Mouse (Mus musculus) CH12.LX (cell line): ENCODE results near the gene Dand5.

Experiments used
- CTCF ChIP-seq, 2 experiments: IDR thresholded peaks in 1 of 2; conservative IDR thresholded peaks in 1 of 2; 2 replicates each; pipeline ENCODE4 v1.5.1; 2011 to 2012; ENCODE audit warnings: low read depth in 2 of 2, low read length in 2 of 2, improper control_type of control experiment in 1 of 2, inconsistent platforms in 1 of 2, mild to moderate bottlenecking in 1 of 2, moderate library complexity in 1 of 2
- EP300 ChIP-seq: IDR thresholded peaks from 2 replicates; pipeline ENCODE4 v1.6.1; 2011; ENCODE audit warnings: low read length, improper control_type of control experiment
- GABPA ChIP-seq: IDR thresholded peaks from 2 replicates; pipeline ENCODE4 v1.6.1; 2012; ENCODE audit warnings: low read depth, low read length, improper control_type of control experiment, inconsistent platforms; ENCODE audit not compliant: insufficient replicate concordance
- HCFC1 ChIP-seq: IDR thresholded peaks from 2 replicates; pipeline ENCODE4 v1.6.1; 2012; ENCODE audit warnings: low read depth, mild to moderate bottlenecking, inconsistent platforms, low read length, improper control_type of control experiment
- MXI1 ChIP-seq: IDR thresholded peaks from 2 replicates; pipeline ENCODE4 v1.6.1; 2011; ENCODE audit warnings: mild to moderate bottlenecking, low read depth, low read length, improper control_type of control experiment
- POLR2A ChIP-seq: IDR thresholded peaks from 2 replicates; pipeline ENCODE4 v1.6.1; 2011; ENCODE audit warnings: low read depth, mild to moderate bottlenecking, improper control_type of control experiment, low read length
- RCOR1 ChIP-seq: conservative IDR thresholded peaks from 2 replicates; pipeline ENCODE4 v1.6.1; 2012; ENCODE audit warnings: low read depth, mild to moderate bottlenecking, inconsistent platforms, low read length, improper control_type of control experiment
- USF1 ChIP-seq: IDR thresholded peaks from 2 replicates; pipeline ENCODE4 v1.6.1; 2014; ENCODE audit warnings: low read depth, mild to moderate bottlenecking, inconsistent platforms, low read length, improper control_type of control experiment
- ZC3H11A ChIP-seq: IDR thresholded peaks from 2 replicates; pipeline ENCODE4 v1.6.1; 2012; ENCODE audit warnings: low read depth, mild to moderate bottlenecking, inconsistent platforms, low read length, improper control_type of control experiment
- ZKSCAN1 ChIP-seq: IDR thresholded peaks from 2 replicates; pipeline ENCODE4 v1.6.1; 2012; ENCODE audit warnings: low read depth, inconsistent platforms, low read length, improper control_type of control experiment, borderline replicate concordance
- ZNF384 ChIP-seq: IDR thresholded peaks from 2 replicates; pipeline ENCODE4 v1.6.1; 2012; ENCODE audit warnings: low read depth, low read length, improper control_type of control experiment, inconsistent platforms

- TF ChIP-seq POLR2A: no peak
- no peak for TF ChIP-seq GABPA
- TF ChIP-seq RCOR1: no peak
- TF ChIP-seq CTCF (conservative IDR thresholded peaks at IDR 0.05 in 1 of 2, IDR thresholded peaks at IDR 0.05 in 1 of 2; ENCODE audit: low read depth in 2 of 2, low read length in 2 of 2): no peak
- TF ChIP-seq USF1: no peak
- TF ChIP-seq ZC3H11A: no peak
- no peak for TF ChIP-seq MXI1
- TF ChIP-seq ZKSCAN1: no peak
- no peak for TF ChIP-seq EP300
- no peak for TF ChIP-seq ZNF384
- TF ChIP-seq HCFC1: no peak
Measured at GRCm38 (mm10) chr8:84783198-84783918, 39.3 kb downstream of the Dand5 start.
